Mouse (Mus musculus): ENCODE data around the gene Odf4.

DNA sequence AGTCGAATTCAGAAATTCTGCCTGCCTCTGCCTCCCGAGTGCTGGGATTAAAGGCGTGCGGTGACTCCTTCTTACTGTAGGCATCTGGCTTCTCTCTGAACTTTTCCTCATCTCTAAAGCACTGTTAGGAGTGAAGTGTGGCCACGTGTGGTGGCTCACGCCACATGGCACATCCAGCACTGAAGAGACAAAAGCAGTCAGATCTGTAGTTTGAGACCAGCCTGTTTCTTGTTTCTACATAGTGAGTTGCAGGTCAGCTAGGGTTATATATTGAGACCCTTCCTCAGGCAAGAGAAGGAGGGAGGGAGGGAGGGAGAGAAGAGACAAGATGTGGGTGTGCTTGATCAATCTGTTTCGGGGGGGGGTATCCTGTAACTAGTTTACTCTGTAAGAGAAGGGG lies 48.2 kb upstream of the Odf4 start, which contains the start of gene Rangrf:
- TF ChIP-seq CTCF (IDR thresholded peaks at IDR 0.05; ENCODE audit: low read depth) (no peak), EP300 (IDR thresholded peaks at IDR 0.05; ENCODE audit: low read depth) (no peak)

Measured in liver, embryonic 14.5 days (tissue).